Mouse (Mus musculus) naive thymus-derived CD4-positive, alpha-beta T cell, adult 5 months (primary cell): ENCODE measurements around the gene Tcp11x2. TPM values are rescaled to one million over a fixed set of nuclear protein-coding genes. Genes with fewer than 3 reads are reported as not detected.

Experiments used
- polyA plus RNA-seq: library from polyadenylated mRNA; unstranded; fragments of 100-300 nt; shearing (Covaris generic); gene quantifications from one replicate; pipeline ENCODE4 v1.2.1, GENCODE M21; 2017

Gene Tcp11x2
- polyA plus RNA-seq, result not detected

GRCm38 (mm10) chrX:135693633-135694032, at the start of gene Tcp11x2:
TSS of gene Tcp11x2 (minus strand) at chrX:135693790.

GRCm38 (mm10) chrX:135742304-135743055, 48.9 kb upstream of the Tcp11x2 start, which contains the start of the genes Armcx5 and Gprasp1:
TSS of gene Armcx5 (plus strand) at chrX:135742733.
TSS of gene Gprasp1 (plus strand) at chrX:135742733.

GRCm38 (mm10) chrX:135725161-135725560, 31.6 kb upstream of the Tcp11x2 start, which contains the start of gene Tmsb15a:
TSS of gene Tmsb15a (minus strand) at chrX:135725261.

GRCm38 (mm10) chrX:135627605-135628004, 66.0 kb downstream of the Tcp11x2 start, which contains the start of gene Prame:
TSS of gene Prame (minus strand) at chrX:135627705.

Other genes with a start within 250 kb of the Tcp11x2 start
- 0.09 TPM for gene AV320801, start 199.2 kb downstream of the Tcp11x2 start, polyA plus RNA-seq
- not detected for gene Nxf7, start 95.0 kb downstream of the Tcp11x2 start, polyA plus RNA-seq
- not detected for gene Prame, start 66.1 kb downstream of the Tcp11x2 start, polyA plus RNA-seq
- gene Tmsb15a, start 31.5 kb upstream of the Tcp11x2 start, polyA plus RNA-seq, result not detected
- gene Armcx5, start 48.9 kb upstream of the Tcp11x2 start, polyA plus RNA-seq, result 28.6 TPM
- gene Gprasp1, start 48.9 kb upstream of the Tcp11x2 start, polyA plus RNA-seq, result 43.7 TPM
- 21.0 TPM for gene Bhlhb9, start 103.8 kb upstream of the Tcp11x2 start, polyA plus RNA-seq
- gene Gprasp2, start 145.2 kb upstream of the Tcp11x2 start, polyA plus RNA-seq, result 15.1 TPM